Mouse (Mus musculus) left cerebral cortex, postnatal 14 days (tissue): Measurements from ENCODE around the gene Dpf1. TPM values are rescaled to one million over a fixed set of nuclear protein-coding genes. Genes with fewer than 3 reads are reported as not detected.

Experiments
- DNase-seq, 2 experiments: peaks; one replicate each; pipeline ENCODE4 v3.0.0; 2021 to 2022; ENCODE audit warnings: low spot score in 2 of 2, mixed read lengths in 1 of 2
- intact Hi-C: fragments of 180-260 bp; cut with DNase I; formaldehyde crosslinking; loops from one replicate; pipeline ENCODE4 v1.15.1; 2025
- total RNA-seq, 2 experiments: library from RNA; stranded (reverse); gene quantifications; 2 replicates each; pipeline ENCODE4 v1.2.3; 2021

The Dpf1 gene
- total RNA-seq, 2 experiments from 2014 or later = 97.6 to 105 TPM

GRCm38 (mm10) chr7:29305263-29305988 is 1.7 kb downstream of the Dpf1 start:
- DNase-seq = no peak
- intact Hi-C loops = loop anchor here (5.0 kb wide), 1 partner anchor 42 kb away; no protein-coding TSS in a partner anchor

GRCm38 (mm10) chr7:29306108-29306507 is 2.4 kb downstream of the Dpf1 start:
- no peak for DNase-seq
- intact Hi-C loops = loop anchor here (5.0 kb wide), 1 partner anchor 41 kb away; no protein-coding TSS in a partner anchor

GRCm38 (mm10) chr7:29306619-29307018 is 2.9 kb downstream of the Dpf1 start:
- DNase-seq = peak; percentile 76 to 87
- intact Hi-C loops = loop anchor here (5.0 kb wide), 1 partner anchor 41 kb away; no protein-coding TSS in a partner anchor

- intact Hi-C loops = loop anchor here (5.0 kb wide), 1 partner anchor 40 kb away; no protein-coding TSS in a partner anchor
- DNase-seq = peak; percentile 95 to 96
Observed at GRCm38 (mm10) chr7:29307350-29308104, 3.8 kb downstream of the Dpf1 start.

- intact Hi-C loops = loop anchor here (5.0 kb wide), 1 partner anchor 38 kb away; no protein-coding TSS in a partner anchor
- peak in 1 of 2 experiments; percentile 66 for DNase-seq
Observed at GRCm38 (mm10) chr7:29309221-29309721, 5.5 kb downstream of the Dpf1 start.

- DNase-seq = no peak
- intact Hi-C loops = loop anchor here (5.0 kb wide), 1 partner anchor 38 kb away; no protein-coding TSS in a partner anchor
Observed at GRCm38 (mm10) chr7:29309749-29310148, 6.0 kb downstream of the Dpf1 start.

- DNase-seq = peak in 1 of 2 experiments; percentile 46
- intact Hi-C loops = no loop called here
Observed at GRCm38 (mm10) chr7:29313051-29313450, 9.3 kb downstream of the Dpf1 start.

- intact Hi-C loops = no loop called here
- no peak for DNase-seq
Observed at GRCm38 (mm10) chr7:29313572-29314261, 10.0 kb downstream of the Dpf1 start.

GRCm38 (mm10) chr7:29314844-29315628 is 11.3 kb downstream of the Dpf1 start:
- intact Hi-C loops = loop anchor here (5.0 kb wide), 1 partner anchor 47 kb away; no protein-coding TSS in a partner anchor
- peak; percentile 75 to 91 for DNase-seq

- DNase-seq = peak; percentile 59 to 75
- intact Hi-C loops = loop anchor here (5.0 kb wide), 1 partner anchor 46 kb away; no protein-coding TSS in a partner anchor
Observed at GRCm38 (mm10) chr7:29316137-29316734, 12.5 kb downstream of the Dpf1 start.

- intact Hi-C loops = loop anchor here (5.0 kb wide), 1 partner anchor 45 kb away; no protein-coding TSS in a partner anchor
- peak; percentile 76 to 90 for DNase-seq
Observed at GRCm38 (mm10) chr7:29316976-29317375, 13.2 kb downstream of the Dpf1 start.

- intact Hi-C loops = loop anchor here (5.0 kb wide), 1 partner anchor 45 kb away; no protein-coding TSS in a partner anchor
- DNase-seq = peak; percentile 72 to 90
Observed at GRCm38 (mm10) chr7:29317558-29317957, 13.8 kb downstream of the Dpf1 start.

GRCm38 (mm10) chr7:29318115-29318911 is 14.6 kb downstream of the Dpf1 start:
- intact Hi-C loops = loop anchor here (5.0 kb wide), 1 partner anchor 44 kb away; no protein-coding TSS in a partner anchor
- peak; percentile 60 to 85 for DNase-seq

- DNase-seq = no peak
- intact Hi-C loops = loop anchor here (5.0 kb wide), 1 partner anchor 43 kb away; no protein-coding TSS in a partner anchor
Observed at GRCm38 (mm10) chr7:29319337-29320307, 15.9 kb downstream of the Dpf1 start.

GRCm38 (mm10) chr7:29327087-29327486 is 23.3 kb downstream of the Dpf1 start:
- DNase-seq = no peak
- intact Hi-C loops = no loop called here

GRCm38 (mm10) chr7:29328984-29329383 is 25.2 kb downstream of the Dpf1 start:
- DNase-seq = no peak
- intact Hi-C loops = no loop called here
